Mouse (Mus musculus) olfactory bulb, adult 2 months (tissue): ENCODE measurements around the gene Herc4.

Experiments used
- CTCF ChIP-seq: fragments of 200-500 bp; IDR thresholded peaks from 2 replicates; pipeline ENCODE4 v1.5.1; 2012; ENCODE audit warnings: low read depth, mild to moderate bottlenecking, low read length, moderate library complexity; ENCODE audit not compliant: insufficient read depth
- POLR2A ChIP-seq: fragments of 200-500 bp; IDR thresholded peaks from 2 replicates; pipeline ENCODE4 v1.6.1; 2012; ENCODE audit warnings: mild to moderate bottlenecking, low read depth, low read length, moderate library complexity; ENCODE audit not compliant: insufficient read depth

- no peak for TF ChIP-seq CTCF
- no peak for TF ChIP-seq POLR2A
These were observed 19.3 kb upstream of the Herc4 start for GRCm38 (mm10) chr10:63224341-63224740.
